Mouse (Mus musculus) lung, postnatal 0 days (tissue): ENCODE results near the gene Arap1.

Source experiments
- CTCF ChIP-seq: IDR thresholded peaks from 2 replicates; pipeline ENCODE4 v1.5.1; 2016; ENCODE audit warnings: antibody characterized with exemption, mild to moderate bottlenecking
- EP300 ChIP-seq: IDR thresholded peaks from 2 replicates; pipeline ENCODE4 v1.6.1; 2016; ENCODE audit warnings: antibody characterized with exemption, mild to moderate bottlenecking, control low read depth

- TF ChIP-seq EP300 (no peak), CTCF (no peak)
Observed at GRCm38 (mm10) chr7:101379732-101380131, 31.9 kb downstream of the Arap1 start.
